Comparison of ENCODE assay signal across 8 mouse cellular contexts in the genomic region with DNA sequence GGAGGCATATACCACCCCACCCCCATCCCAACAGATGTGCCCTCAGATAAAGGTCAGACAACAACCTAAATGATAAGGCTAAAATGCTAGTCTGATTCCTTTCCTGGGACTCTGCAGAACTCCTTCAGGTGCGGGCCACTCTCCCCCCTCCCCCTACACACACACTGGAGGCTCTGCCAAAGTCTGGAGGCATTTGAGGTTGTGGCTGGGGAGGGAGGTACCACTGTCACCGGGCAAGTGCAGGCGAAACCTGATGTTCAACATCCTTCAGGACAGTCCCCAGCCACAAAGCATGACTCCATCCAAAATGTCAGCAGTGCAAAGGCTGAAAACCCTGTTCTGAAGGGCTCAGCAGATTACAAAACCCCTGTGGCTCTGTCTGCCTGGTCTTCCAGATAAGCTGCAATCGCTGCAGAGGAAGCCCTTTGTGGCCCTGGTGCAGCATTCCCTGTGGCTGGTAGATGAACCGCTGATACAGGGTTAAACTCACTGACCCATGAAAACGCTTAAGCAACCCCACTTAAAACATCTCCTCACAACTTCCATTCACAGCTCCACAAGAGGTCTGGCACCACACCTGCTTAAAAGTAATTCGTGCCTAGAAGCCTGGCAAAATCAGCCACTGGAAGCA.
A peak's percentile ranks its signal among the peaks of the same experiment; 100 is the strongest.
DNase-seq lines count a peak whose midpoint lies in the region; ATAC-seq and TF ChIP-seq lines count a peak whose summit lies in the region.

No protein-coding gene starts in this region.

- no peak for TF ChIP-seq POLR2A in MEL (IDR thresholded peaks at IDR 0.05; ENCODE audit: control insufficient read depth in 1 of 2, insufficient read depth in 1 of 2, low read depth in 1 of 2, low read length in 2 of 2, poor library complexity in 1 of 2)

- no peaks in the 10 kb centered on the region for H3K4me1 ChIP-seq in MEL (ENCODE audit: control insufficient read depth in 1 of 2, insufficient read depth in 2 of 2, low read length in 2 of 2)
- peaks cover 17% of the 10 kb centered on the region; the same call in 1 of the 2 replicates for H3K4me1 ChIP-seq in forebrain, postnatal 0 days (ENCODE audit: insufficient read depth)

- H3K36me3 ChIP-seq in MEL (ENCODE audit: control insufficient read depth in 1 of 2, insufficient read depth in 2 of 2, low read length in 2 of 2) = no peaks in the 10 kb centered on the region
- 0 out of 2 replicates have a peak, but pooled peaks cover 2% of the 10 kb centered on the region for H3K36me3 ChIP-seq in forebrain, postnatal 0 days (ENCODE audit: insufficient read depth)

- 15% methylated on average over 7 of the region's 7 CpGs for WGBS in forebrain, postnatal 0 days

- no peaks in the 10 kb centered on the region for H3K79me2 ChIP-seq in MEL (ENCODE audit: control insufficient read depth, insufficient read depth, low read length, poor library complexity)

- peak overlapping the region; percentile 15; the same call in 1 of the 2 replicates for H3K4me2 ChIP-seq in forebrain, postnatal 0 days (ENCODE audit: low read depth)

- peak; percentile 97 for DNase-seq in 416B (ENCODE audit: low read depth)
- DNase-seq in MEL (ENCODE audit: low read depth, low spot score) = peak; percentile 29
- no peak for DNase-seq in forebrain, postnatal 0 days
- peak; percentile 54 for DNase-seq in kidney, postnatal 10 days
- peak; percentile 61 to 68 for DNase-seq in thymus, postnatal 36 days
- no peak for DNase-seq in layer of hippocampus, adult 9-11 months
- no peak for DNase-seq in left cerebral cortex, adult 9 months (ENCODE audit: low spot score in 2 of 2)

- no peaks in the 10 kb centered on the region for H3K27me3 ChIP-seq in MEL (ENCODE audit: control insufficient read depth in 1 of 2, insufficient read depth in 2 of 2, low read length in 2 of 2)
- H3K27me3 ChIP-seq in forebrain, postnatal 0 days (ENCODE audit: insufficient read depth, low read length) = no peaks in the 10 kb centered on the region

- H3K4me3 ChIP-seq in MEL (ENCODE audit: control insufficient read depth in 1 of 2, insufficient read depth in 1 of 2, low read depth in 2 of 2, low read length in 2 of 2) = no peak overlapping the region
- H3K4me3 ChIP-seq in forebrain, postnatal 0 days (ENCODE audit: low read depth, low read length) = no peak overlapping the region

- no peak overlapping the region for H3K27ac ChIP-seq in MEL (ENCODE audit: control insufficient read depth, low read depth, low read length)
- no peak overlapping the region for H3K27ac ChIP-seq in forebrain, postnatal 0 days (ENCODE audit: low read depth, low read length)

- no peak for TF ChIP-seq RAD21 in MEL (IDR thresholded peaks at IDR 0.05; ENCODE audit: low read depth, low read length)

- ATAC-seq in forebrain, postnatal 0 days = no peak
- peak; percentile 72 for ATAC-seq in megakaryocyte progenitor cell, adult 5-6 weeks (replicated peaks; ENCODE audit: poor library complexity)

- TF ChIP-seq CTCF in MEL (IDR thresholded peaks at IDR 0.05 in 2 of 3, conservative IDR thresholded peaks at IDR 0.05 in 1 of 3; ENCODE audit: control insufficient read depth in 1 of 3, insufficient read depth in 1 of 3, low read depth in 2 of 3, low read length in 3 of 3, poor library complexity in 1 of 3, severe bottlenecking in 1 of 3) = no peak
- no peak for TF ChIP-seq CTCF in forebrain, postnatal 0 days (IDR thresholded peaks at IDR 0.05; ENCODE audit: low read depth)

- peak in 1 of 2 experiments; percentile 40; a peak in 3 of 4 replicates for TF ChIP-seq EP300 in MEL (IDR thresholded peaks at IDR 0.05; ENCODE audit: low read depth in 1 of 2, low read length in 2 of 2)

- H3K9me3 ChIP-seq in MEL (replicated peaks; ENCODE audit: insufficient read depth, low read length) = no peaks in the 10 kb centered on the region
- no peaks in the 10 kb centered on the region for H3K9me3 ChIP-seq in forebrain, postnatal 0 days (ENCODE audit: low read length)

- H3K9ac ChIP-seq in MEL (ENCODE audit: control insufficient read depth, low read depth, low read length, poor library complexity, severe bottlenecking) = no peak overlapping the region
- no peak overlapping the region for H3K9ac ChIP-seq in forebrain, postnatal 0 days

TF ChIP-seq in MEL, 35 proteins besides CTCF, POLR2A, EP300 and RAD21:
- TF ChIP-seq MYC (IDR thresholded peaks at IDR 0.05; ENCODE audit: low read depth, low read length) (no peak), E2F4 (IDR thresholded peaks at IDR 0.05; ENCODE audit: borderline replicate concordance, low read depth, low read length) (no peak), TCF12 (IDR thresholded peaks at IDR 0.05; ENCODE audit: low read depth, low read length) (peak; percentile 39; the same call in 1 of the 2 replicates), ZNF384 (IDR thresholded peaks at IDR 0.05; ENCODE audit: low read depth, low read length) (no peak), ELF1 (IDR thresholded peaks at IDR 0.05; ENCODE audit: low read depth, low read length) (no peak), GABPA (IDR thresholded peaks at IDR 0.05; ENCODE audit: low read depth, low read length) (no peak), CHD1 (IDR thresholded peaks at IDR 0.05; ENCODE audit: low read depth, low read length) (no peak), CHD2 (IDR thresholded peaks at IDR 0.05; ENCODE audit: low read length) (no peak), POLR2AphosphoS2 (IDR thresholded peaks at IDR 0.05; ENCODE audit: low read length) (no peak), MYB (IDR thresholded peaks at IDR 0.05; ENCODE audit: low read depth, low read length) (no peak), JUND (IDR thresholded peaks at IDR 0.05; ENCODE audit: low read depth, low read length) (no peak), USF1 (IDR thresholded peaks at IDR 0.05; ENCODE audit: low read depth, low read length) (no peak), ETS1 (IDR thresholded peaks at IDR 0.05; ENCODE audit: low read depth, low read length) (no peak), RCOR1 (IDR thresholded peaks at IDR 0.05; ENCODE audit: low read depth, low read length) (0 out of 2 replicates have a peak, but pooled peaks have one; percentile 26), UBTF (IDR thresholded peaks at IDR 0.05; ENCODE audit: borderline replicate concordance, insufficient read depth, low read depth, low read length) (no peak), POLR2AphosphoS5 (IDR thresholded peaks at IDR 0.05; ENCODE audit: borderline replicate concordance, low read depth, low read length) (no peak), TBP (IDR thresholded peaks at IDR 0.05; ENCODE audit: low read depth, low read length) (no peak), KAT2A (conservative IDR thresholded peaks at IDR 0.05; ENCODE audit: low read depth, low read length) (no peak), TAL1 (IDR thresholded peaks at IDR 0.05; ENCODE audit: low read length) (peak; percentile 57), HCFC1 (IDR thresholded peaks at IDR 0.05; ENCODE audit: low read depth, low read length) (no peak), SMC3 (IDR thresholded peaks at IDR 0.05; ENCODE audit: low read depth, low read length) (no peak)

Comparison
In these comparisons a context has a peak if more than half of its experiments do, and no peak if none do; other contexts are left out.
1. DNase-seq: peak in 416B (single experiment), MEL (single experiment), kidney, postnatal 10 days (single experiment) and thymus, postnatal 36 days (2 of 2); none in forebrain, postnatal 0 days (single experiment), layer of hippocampus, adult 9-11 months (single experiment) and left cerebral cortex, adult 9 months (0 of 2).